Mouse (Mus musculus): Measurements from ENCODE around the gene Pax7. TPM values are rescaled to one million over a fixed set of nuclear protein-coding genes. Genes with fewer than 3 reads are reported as not detected.

The Pax7 gene
- polyA plus RNA-seq, 1 experiment from 2014 or later: 2.6 TPM

DNA sequence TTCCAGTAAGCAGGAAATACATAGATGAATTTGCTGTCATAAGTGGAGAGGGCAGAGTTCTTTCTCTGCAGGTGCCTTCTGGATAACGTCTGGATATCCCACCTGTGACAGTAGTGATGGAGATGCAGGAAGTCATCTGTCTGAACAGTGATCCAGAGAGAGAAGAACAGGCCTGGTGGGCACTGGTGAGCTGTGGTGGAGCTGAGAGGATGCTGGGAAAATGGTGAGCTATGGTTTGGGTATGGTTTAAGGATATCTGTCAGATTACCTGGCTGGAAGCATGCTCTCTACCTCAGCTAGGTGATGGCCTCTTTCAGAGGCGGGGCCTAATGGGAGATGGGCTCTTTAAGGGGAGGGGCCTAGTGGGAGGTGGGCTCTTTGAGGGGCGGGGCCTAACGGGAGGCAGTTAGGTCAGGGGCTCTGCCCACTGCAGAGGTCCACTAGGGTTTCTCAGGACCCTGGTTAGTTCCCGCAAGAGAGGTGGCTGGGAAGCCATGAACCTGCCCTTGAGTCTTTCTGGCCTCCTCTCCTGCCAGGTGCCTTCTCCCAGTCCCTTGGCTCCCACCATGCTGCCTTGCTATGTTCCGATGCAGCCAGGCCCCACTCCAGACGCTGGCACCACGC lies 17.3 kb upstream of the Pax7 start:
- peaks cover 76% of the 10 kb centered on the region for H3K27me3 ChIP-seq
- H3K9ac ChIP-seq: no peak overlapping the region
- no peak overlapping the region for H3K27ac ChIP-seq (replicated peaks)
- H3K9me3 ChIP-seq (replicated peaks): no peaks in the 10 kb centered on the region
- H3K4me2 ChIP-seq (replicated peaks): no peak overlapping the region
- H3K36me3 ChIP-seq: no peaks in the 10 kb centered on the region
- peaks cover 16% of the 10 kb centered on the region for H3K4me1 ChIP-seq
- no peak for ATAC-seq (ENCODE audit: insufficient number of reproducible peaks, low FRiP score, low TSS enrichment, low read depth)
- H3K4me3 ChIP-seq (replicated peaks): no peak overlapping the region
- WGBS: 13% methylated on average over 8 of the region's 8 CpGs

DNA sequence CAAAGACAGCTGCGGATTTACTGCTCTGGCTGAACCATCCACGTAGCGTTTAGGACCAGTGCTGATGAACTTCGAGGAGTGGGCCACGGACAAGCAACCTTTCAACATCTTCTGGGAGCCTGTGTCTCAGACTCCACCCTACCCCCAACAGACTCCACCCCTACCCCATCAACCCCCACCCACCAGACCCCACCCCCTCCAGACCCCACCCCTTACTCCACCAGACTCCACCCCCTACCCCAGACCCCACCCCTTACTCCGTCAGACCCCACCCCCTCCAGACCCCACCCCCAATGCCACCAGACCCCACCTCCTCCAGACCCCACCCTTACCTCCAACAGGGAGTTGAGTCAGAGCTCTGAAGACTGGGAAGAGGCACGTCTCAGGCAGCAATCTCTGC lies 10.1 kb upstream of the Pax7 start:
- H3K27me3 ChIP-seq: peaks cover 49% of the 10 kb centered on the region

DNA sequence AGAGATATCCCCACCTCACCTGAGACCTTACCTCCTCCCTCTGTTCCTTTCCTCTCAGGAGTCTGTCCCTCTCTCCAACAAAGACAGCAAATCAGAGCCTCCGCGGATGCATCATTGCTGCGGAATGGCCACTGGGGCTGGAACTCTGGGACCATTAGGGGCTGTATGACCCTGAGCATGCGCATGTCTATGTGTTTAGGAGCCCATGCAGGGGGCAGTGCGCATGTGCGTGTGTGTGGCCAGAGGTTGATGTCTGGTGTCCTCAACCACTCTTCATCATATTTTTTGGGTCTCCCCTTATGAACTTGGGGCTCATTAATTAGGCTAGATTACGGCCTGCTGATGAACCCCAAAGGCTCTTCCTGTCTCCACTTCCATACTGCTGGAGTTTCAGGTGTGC lies 9.6 kb upstream of the Pax7 start:
- Histone ChIP-seq H3K4me3 (replicated peaks) (no peak overlapping the region), H3K9me3 (replicated peaks) (no peaks in the 10 kb centered on the region), H3K4me1 (0 out of 2 replicates have a peak, but pooled peaks cover 4% of the 10 kb centered on the region), H3K36me3 (no peaks in the 10 kb centered on the region), H3K27ac (replicated peaks) (no peak overlapping the region), H3K9ac (no peak overlapping the region), H3K27me3 (peaks cover 49% of the 10 kb centered on the region), H3K4me2 (replicated peaks) (no peak overlapping the region)
- no peak for ATAC-seq (ENCODE audit: insufficient number of reproducible peaks, low FRiP score, low TSS enrichment, low read depth)
- 74% methylated on average over 7 of the region's 7 CpGs for WGBS

More for the DNA sequence above, 10.1 kb upstream of the Pax7 start:
- no peaks in the 10 kb centered on the region for H3K9me3 ChIP-seq (replicated peaks)
- no peak overlapping the region for H3K9ac ChIP-seq
- H3K36me3 ChIP-seq: no peaks in the 10 kb centered on the region
- no peak for ATAC-seq (ENCODE audit: insufficient number of reproducible peaks, low FRiP score, low TSS enrichment, low read depth)
- 24% methylated on average over 7 of the region's 7 CpGs for WGBS
- H3K4me1 ChIP-seq: 0 out of 2 replicates have a peak, but pooled peaks cover 3% of the 10 kb centered on the region
- H3K4me2 ChIP-seq (replicated peaks): no peak overlapping the region
- no peak overlapping the region for H3K4me3 ChIP-seq (replicated peaks)
- H3K27ac ChIP-seq (replicated peaks): no peak overlapping the region

GRCm38 (mm10) chr4:139840939-139841500 lies 7.7 kb upstream of the Pax7 start:
- H3K4me1 ChIP-seq: 0 out of 2 replicates have a peak, but pooled peaks cover 4% of the 10 kb centered on the region
- H3K9ac ChIP-seq: no peak overlapping the region
- peaks cover 65% of the 10 kb centered on the region for H3K27me3 ChIP-seq
- no peak overlapping the region for H3K4me3 ChIP-seq (replicated peaks)
- H3K9me3 ChIP-seq (replicated peaks): no peaks in the 10 kb centered on the region
- H3K27ac ChIP-seq (replicated peaks): no peak overlapping the region
- 32% methylated on average over 9 of the region's 9 CpGs for WGBS
- H3K36me3 ChIP-seq: no peaks in the 10 kb centered on the region
- H3K4me2 ChIP-seq (replicated peaks): no peak overlapping the region
- no peak for ATAC-seq (ENCODE audit: insufficient number of reproducible peaks, low FRiP score, low TSS enrichment, low read depth)

DNA sequence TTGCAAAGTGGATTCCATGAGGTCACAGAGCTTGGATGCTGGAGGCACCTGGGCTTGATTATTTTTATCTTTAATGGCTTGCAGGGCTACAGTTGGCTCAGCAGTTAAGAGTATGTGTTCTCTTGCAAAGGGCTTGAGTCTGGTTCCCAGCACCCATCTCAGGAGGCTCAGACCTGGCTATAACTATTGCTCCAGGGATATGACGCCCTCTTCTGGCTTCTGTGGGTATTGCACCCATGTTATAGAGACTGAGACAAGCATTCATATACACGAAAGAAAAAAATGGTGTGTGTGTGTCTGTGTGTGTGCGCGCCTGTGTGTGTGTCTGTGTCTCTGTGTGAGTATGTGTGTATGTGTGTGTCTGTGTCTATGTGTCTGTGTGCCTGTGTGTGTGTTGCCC lies 7.1 kb upstream of the Pax7 start:
- no peak for ATAC-seq (ENCODE audit: insufficient number of reproducible peaks, low FRiP score, low TSS enrichment, low read depth)
- Histone ChIP-seq H3K9ac (no peak overlapping the region), H3K9me3 (replicated peaks) (no peaks in the 10 kb centered on the region), H3K27ac (replicated peaks) (no peak overlapping the region), H3K4me2 (replicated peaks) (no peak overlapping the region), H3K4me1 (0 out of 2 replicates have a peak, but pooled peaks cover 8% of the 10 kb centered on the region), H3K4me3 (replicated peaks) (no peak overlapping the region), H3K36me3 (no peaks in the 10 kb centered on the region), H3K27me3 (peaks cover 65% of the 10 kb centered on the region)
- 69% methylated on average over 4 of the region's 4 CpGs for WGBS

DNA sequence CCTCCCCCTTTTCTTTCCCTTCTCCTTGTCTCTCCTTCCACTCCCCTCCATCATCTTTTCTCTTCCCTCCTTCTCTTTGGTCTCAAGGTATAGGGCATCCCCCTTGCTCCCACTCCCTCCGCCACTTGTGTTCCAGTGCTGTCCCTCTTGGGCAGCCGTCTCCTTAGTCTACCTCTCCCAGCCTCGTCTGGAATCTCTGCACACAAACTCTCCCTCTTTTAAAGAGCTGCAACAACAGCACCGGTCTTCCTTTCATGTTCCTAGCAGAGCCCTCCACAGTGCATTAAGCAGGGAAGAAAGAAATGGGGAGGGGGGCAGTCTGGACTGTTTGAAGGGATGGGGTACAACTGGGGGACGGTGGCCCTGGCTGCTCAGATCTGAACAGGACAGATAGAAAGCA lies 3.4 kb upstream of the Pax7 start:
- no peaks in the 10 kb centered on the region for H3K36me3 ChIP-seq
- no peaks in the 10 kb centered on the region for H3K9me3 ChIP-seq (replicated peaks)
- no peak overlapping the region for H3K9ac ChIP-seq
- peaks cover 93% of the 10 kb centered on the region for H3K27me3 ChIP-seq
- no peak overlapping the region for H3K4me2 ChIP-seq (replicated peaks)
- peaks cover 30% of the 10 kb centered on the region for H3K4me1 ChIP-seq
- 10% methylated on average over 5 of the region's 5 CpGs for WGBS
- ATAC-seq (ENCODE audit: insufficient number of reproducible peaks, low FRiP score, low TSS enrichment, low read depth): no peak
- no peak overlapping the region for H3K4me3 ChIP-seq (replicated peaks)
- no peak overlapping the region for H3K27ac ChIP-seq (replicated peaks)

GRCm38 (mm10) chr4:139836196-139836595 lies 2.9 kb upstream of the Pax7 start:
- Histone ChIP-seq H3K27ac (replicated peaks) (no peak overlapping the region), H3K27me3 (peaks cover 94% of the 10 kb centered on the region), H3K9me3 (replicated peaks) (no peaks in the 10 kb centered on the region), H3K4me3 (replicated peaks) (0 out of 2 replicates have a peak overlapping the region, but pooled peaks have one; percentile 2), H3K36me3 (no peaks in the 10 kb centered on the region), H3K9ac (no peak overlapping the region), H3K4me2 (replicated peaks) (0 out of 2 replicates have a peak overlapping the region, but pooled peaks have one; percentile 2), H3K4me1 (peaks cover 34% of the 10 kb centered on the region)
- 2% methylated on average over 8 of the region's 8 CpGs for WGBS
- ATAC-seq (ENCODE audit: insufficient number of reproducible peaks, low FRiP score, low TSS enrichment, low read depth): no peak

DNA sequence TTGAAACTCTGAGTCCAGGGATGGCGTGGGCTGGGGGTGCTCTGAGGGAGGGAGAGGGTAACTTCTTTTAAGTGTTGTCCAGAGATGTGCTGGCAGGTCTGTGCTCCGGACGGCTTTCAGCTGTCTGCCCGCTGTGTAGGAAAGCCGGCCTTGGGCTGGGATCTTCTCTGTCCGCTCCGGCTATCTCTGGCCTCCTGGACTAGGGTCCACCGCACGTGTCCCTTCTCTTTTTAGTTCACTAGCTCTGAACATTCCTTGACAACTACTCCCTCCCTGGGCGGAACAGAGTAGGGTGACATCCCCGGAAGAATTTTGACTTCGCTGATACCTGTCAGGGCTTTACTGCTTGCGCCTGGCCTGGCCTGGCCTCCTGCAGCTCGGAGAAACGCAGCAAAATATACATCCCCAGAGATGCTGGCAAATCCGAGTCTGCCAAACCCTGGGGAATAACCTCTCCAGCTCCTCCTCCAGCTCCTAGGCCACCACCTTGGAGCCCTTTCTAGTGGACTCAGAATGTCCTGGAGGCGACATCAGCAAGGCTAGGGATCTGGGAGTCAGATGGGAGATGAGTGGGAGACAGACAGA lies 581 bp upstream of the Pax7 start:
- Histone ChIP-seq H3K27me3 (peaks cover 99% of the 10 kb centered on the region), H3K27ac (replicated peaks) (peak overlapping the region; percentile 69; the same call in 1 of the 2 replicates), H3K36me3 (no peaks in the 10 kb centered on the region), H3K9me3 (replicated peaks) (no peaks in the 10 kb centered on the region), H3K4me3 (replicated peaks) (peak overlapping the region; percentile 46), H3K4me1 (peaks cover 34% of the 10 kb centered on the region), H3K4me2 (replicated peaks) (peak overlapping the region; percentile 47), H3K9ac (no peak overlapping the region)
- no peak for ATAC-seq (ENCODE audit: insufficient number of reproducible peaks, low FRiP score, low TSS enrichment, low read depth)
- WGBS: 7% methylated on average over 17 of the region's 17 CpGs

GRCm38 (mm10) chr4:139832281-139833035 lies 870 bp downstream of the Pax7 start:
- 1% methylated on average over 48 of the region's 55 CpGs for WGBS
- Histone ChIP-seq H3K4me3 (replicated peaks) (peak overlapping the region; percentile 46), H3K9ac (peak overlapping the region; percentile 29; the same call in 1 of the 2 replicates), H3K4me1 (peaks cover 41% of the 10 kb centered on the region), H3K36me3 (no peaks in the 10 kb centered on the region), H3K27ac (replicated peaks) (peak overlapping the region; percentile 69), H3K4me2 (replicated peaks) (peak overlapping the region; percentile 47), H3K27me3 (peaks cover 99% of the 10 kb centered on the region), H3K9me3 (replicated peaks) (no peaks in the 10 kb centered on the region)
- no peak for ATAC-seq (ENCODE audit: insufficient number of reproducible peaks, low FRiP score, low TSS enrichment, low read depth)

GRCm38 (mm10) chr4:139831501-139832230 lies 1.7 kb downstream of the Pax7 start:
- H3K4me3 ChIP-seq (replicated peaks): peak overlapping the region; percentile 46
- H3K36me3 ChIP-seq: no peaks in the 10 kb centered on the region
- H3K4me1 ChIP-seq: peaks cover 41% of the 10 kb centered on the region
- no peak overlapping the region for H3K9ac ChIP-seq
- under 1% methylated on average over 57 of the region's 57 CpGs for WGBS
- H3K27me3 ChIP-seq: peaks cover 99% of the 10 kb centered on the region
- 0 out of 2 replicates have a peak overlapping the region, but pooled peaks have one; percentile 69 for H3K27ac ChIP-seq (replicated peaks)
- peak overlapping the region; percentile 47 for H3K4me2 ChIP-seq (replicated peaks)
- H3K9me3 ChIP-seq (replicated peaks): no peaks in the 10 kb centered on the region
- ATAC-seq (ENCODE audit: insufficient number of reproducible peaks, low FRiP score, low TSS enrichment, low read depth): no peak
